Mouse (Mus musculus) brain, embryonic 14.5 days (tissue): ENCODE measurements around the gene Krtap24-1.

Experiments
- CTCF ChIP-seq: fragments of 200-500 bp; IDR thresholded peaks from 2 replicates; pipeline ENCODE4 v1.5.1; 2012; ENCODE audit warnings: inconsistent platforms, mild to moderate bottlenecking, moderate library complexity, borderline replicate concordance; ENCODE audit not compliant: insufficient read depth, insufficient read length; ENCODE audit errors: extremely low read depth
- POLR2A ChIP-seq: fragments of 200-500 bp; IDR thresholded peaks from 2 replicates; pipeline ENCODE4 v1.6.1; 2012; ENCODE audit warnings: mild to moderate bottlenecking, inconsistent platforms, borderline replicate concordance; ENCODE audit not compliant: poor library complexity, insufficient read depth, insufficient read length, severe bottlenecking; ENCODE audit errors: extremely low read depth

DNA sequence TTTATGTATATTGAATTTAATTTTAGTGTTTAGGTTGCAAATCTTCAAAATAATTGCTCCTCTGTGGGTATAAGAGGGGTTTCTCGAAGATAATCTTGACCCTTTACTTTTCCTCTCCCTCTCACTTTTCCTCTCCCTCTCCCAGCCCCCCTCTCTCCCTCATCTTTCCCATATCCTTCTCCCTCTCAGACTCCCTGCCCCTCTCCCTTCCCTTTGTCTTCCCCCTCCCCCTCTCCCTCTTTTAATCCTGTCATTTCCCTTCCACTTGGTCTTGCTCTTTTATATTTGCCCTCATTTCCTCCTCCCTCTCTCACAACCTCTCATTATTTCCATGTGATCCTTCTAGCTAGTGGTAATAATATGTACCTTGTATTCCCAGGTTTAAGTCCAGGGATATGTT lies 9.6 kb downstream of the Krtap24-1 start:
- TF ChIP-seq POLR2A (no peak), CTCF (no peak)
